Mouse (Mus musculus): ENCODE data around the gene Ckmt1. TPM values are rescaled to one million over a fixed set of nuclear protein-coding genes. Genes with fewer than 3 reads are reported as not detected.

Ckmt1 gene
- 2,943 and 2,968 TPM in 2 replicates for polyA plus RNA-seq (2012; rRNA removed)

GRCm38 (mm10) chr2:121357494-121357893, at the start of gene Ckmt1:
Ckmt1 (plus strand) TSS chr2:121357714.

GRCm38 (mm10) chr2:121354820-121355592, 2.5 kb upstream of the Ckmt1 start, which contains the start of gene Ppip5k1:
Ppip5k1 (minus strand) TSS chr2:121355396.

GRCm38 (mm10) chr2:121386961-121387575, 29.6 kb downstream of the Ckmt1 start, which contains the start of gene Strc:
Strc (minus strand) TSS chr2:121387168.

Other genes starting within 250 kb of the Ckmt1 start
- gene Tgm7, start 247.9 kb upstream of the Ckmt1 start, polyA plus RNA-seq (2012; rRNA removed): 0.10 and 0.27 TPM in 2 replicates
- gene Adal, start 217.3 kb upstream of the Ckmt1 start, polyA plus RNA-seq (2012; rRNA removed): 2.3 and 4.2 TPM in 2 replicates
- 11.5 and 14.0 TPM in 2 replicates for gene Lcmt2, start 217.1 kb upstream of the Ckmt1 start, polyA plus RNA-seq (2012; rRNA removed)
- gene Tubgcp4, start 187.1 kb upstream of the Ckmt1 start, polyA plus RNA-seq (2012; rRNA removed): 35.2 and 39.6 TPM in 2 replicates
- 3.7 and 3.9 TPM in 2 replicates for gene Zscan29, start 186.6 kb upstream of the Ckmt1 start, polyA plus RNA-seq (2012; rRNA removed)
- gene Trp53bp1, start 86.3 kb upstream of the Ckmt1 start, polyA plus RNA-seq (2012; rRNA removed): 14.7 and 19.8 TPM in 2 replicates
- gene Map1a, start 68.1 kb upstream of the Ckmt1 start, polyA plus RNA-seq (2012; rRNA removed): 5.3 and 6.6 TPM in 2 replicates
- gene Ppip5k1, start 2.3 kb upstream of the Ckmt1 start, polyA plus RNA-seq (2012; rRNA removed): 77.6 and 90.2 TPM in 2 replicates
- 0.17 and 0.54 TPM in 2 replicates for gene Strc, start 29.5 kb downstream of the Ckmt1 start, polyA plus RNA-seq (2012; rRNA removed)
- gene Pdia3, start 56.1 kb downstream of the Ckmt1 start, polyA plus RNA-seq (2012; rRNA removed): 1,092 and 1,384 TPM in 2 replicates
- 0.67 and 0.71 TPM in 2 replicates for gene Catsper2, start 56.1 kb downstream of the Ckmt1 start, polyA plus RNA-seq (2012; rRNA removed)
- gene Ell3, start 86.6 kb downstream of the Ckmt1 start, polyA plus RNA-seq (2012; rRNA removed): 6.0 and 9.6 TPM in 2 replicates
- gene Serf2, start 91.5 kb downstream of the Ckmt1 start, polyA plus RNA-seq (2012; rRNA removed): 236 and 378 TPM in 2 replicates
- 4.7 and 5.5 TPM in 2 replicates for gene Hypk, start 95.6 kb downstream of the Ckmt1 start, polyA plus RNA-seq (2012; rRNA removed)
- 0.34 and 0.37 TPM in 2 replicates for gene Serinc4, start 99.1 kb downstream of the Ckmt1 start, polyA plus RNA-seq (2012; rRNA removed)
- gene Mfap1b, start 116.4 kb downstream of the Ckmt1 start, polyA plus RNA-seq (2012; rRNA removed): 1.1 and 1.3 TPM in 2 replicates
- 0.97 and 1.3 TPM in 2 replicates for gene Mfap1a, start 149.0 kb downstream of the Ckmt1 start, polyA plus RNA-seq (2012; rRNA removed)
- 1.8 and 1.9 TPM in 2 replicates for gene Wdr76, start 149.0 kb downstream of the Ckmt1 start, polyA plus RNA-seq (2012; rRNA removed)

Data from colon, adult 2 months (tissue).